Mouse (Mus musculus) forebrain, embryonic 15.5 days (tissue): ENCODE results near the gene Magea8. TPM values are rescaled to one million over a fixed set of nuclear protein-coding genes. Genes with fewer than 3 reads are reported as not detected.
"Not testable (repeated sequence)": the region's sequence is repeated elsewhere in the genome, so short reads cannot be mapped to it uniquely, and the experiment has no call there.

Experiments
- ATAC-seq: fragments of 200-750 bp; cut with Nextera tagmentation; replicated peaks from 2 replicates; pipeline ENCODE4 v1.8.0; 2017; ENCODE audit warnings: mild to moderate bottlenecking, moderate TSS enrichment, moderate library complexity
- H3K27ac ChIP-seq: fragments of 300-500 bp; sonication (generic); replicated peaks from 2 replicates; pipeline ENCODE4 v1.5.1; 2015; ENCODE audit warnings: mild to moderate bottlenecking, inconsistent platforms
- H3K27me3 ChIP-seq: fragments of 300-500 bp; sonication (generic); 2 replicates; pipeline ENCODE4 v1.6.1; 2015; ENCODE audit warnings: inconsistent platforms
- H3K36me3 ChIP-seq: fragments of 300-500 bp; sonication (generic); 2 replicates; pipeline ENCODE4 v1.6.1; 2015; ENCODE audit warnings: mild to moderate bottlenecking, inconsistent platforms
- H3K4me1 ChIP-seq: fragments of 300-500 bp; sonication (generic); 2 replicates; pipeline ENCODE4 v1.6.1; 2015; ENCODE audit warnings: inconsistent platforms
- H3K4me2 ChIP-seq: fragments of 300-500 bp; sonication (generic); replicated peaks from 2 replicates; pipeline ENCODE4 v1.6.1; 2015; ENCODE audit warnings: mild to moderate bottlenecking, inconsistent platforms
- H3K4me3 ChIP-seq: fragments of 300-500 bp; sonication (generic); 2 replicates; pipeline ENCODE4 v1.5.1; 2015; ENCODE audit warnings: mild to moderate bottlenecking, inconsistent platforms
- H3K9ac ChIP-seq: fragments of 300-500 bp; sonication (generic); replicated peaks from 2 replicates; pipeline ENCODE4 v1.6.1; 2015; ENCODE audit warnings: mild to moderate bottlenecking, inconsistent platforms
- H3K9me3 ChIP-seq: fragments of 300-500 bp; sonication (generic); 2 replicates; pipeline ENCODE4 v1.6.1; 2016; ENCODE audit warnings: inconsistent platforms
- whole genome bisulfite sequencing: fragments of 180-500 bp; shearing (Covaris S2); methylation state at CpG from one replicate; pipeline ENCODE4 v1.1.7; 2015; ENCODE audit warnings: mixed read lengths; 5-methylcytosine and 5-hydroxymethylcytosine counted together
- polyA plus RNA-seq: library from polyadenylated mRNA; unstranded; fragments of >200 nt; fragmentation: Nextera tagmentation; extraction: Ambion mirVana; gene quantifications from 2 replicates; pipeline ENCODE4 v1.2.1, GENCODE M21; 2015

Magea8 gene
- polyA plus RNA-seq, result not detected in 2 replicates

DNA sequence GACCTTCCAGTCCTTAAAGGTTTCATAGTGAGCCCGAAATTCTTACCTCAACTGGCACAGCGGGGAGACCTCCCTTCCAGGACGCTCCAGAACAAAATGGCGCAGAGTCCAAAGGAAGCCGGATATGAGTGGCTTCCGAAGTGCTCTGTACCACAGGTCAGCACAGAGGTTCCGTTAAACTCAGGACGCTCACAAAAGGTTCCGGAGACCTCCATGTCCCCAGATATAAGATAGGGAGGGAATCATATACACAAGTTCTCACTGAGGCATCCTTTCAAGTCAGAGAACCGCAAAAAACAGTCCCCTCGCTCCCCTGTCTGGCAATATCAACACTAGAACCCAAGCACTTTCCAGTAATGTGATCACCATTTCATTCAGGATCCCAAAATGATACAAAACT, at the start of gene Magea8:
Gene Magea8 (minus strand): TSS at position 101 of the 400 bp plus-strand sequence.
- not testable (repeated sequence) for H3K9ac ChIP-seq, H3K9me3 ChIP-seq, H3K27me3 ChIP-seq, ATAC-seq, H3K27ac ChIP-seq, H3K4me3 ChIP-seq, H3K4me1 ChIP-seq, H3K4me2 ChIP-seq, H3K36me3 ChIP-seq
- 90% methylated on average over 11 of the region's 11 CpGs for WGBS

DNA sequence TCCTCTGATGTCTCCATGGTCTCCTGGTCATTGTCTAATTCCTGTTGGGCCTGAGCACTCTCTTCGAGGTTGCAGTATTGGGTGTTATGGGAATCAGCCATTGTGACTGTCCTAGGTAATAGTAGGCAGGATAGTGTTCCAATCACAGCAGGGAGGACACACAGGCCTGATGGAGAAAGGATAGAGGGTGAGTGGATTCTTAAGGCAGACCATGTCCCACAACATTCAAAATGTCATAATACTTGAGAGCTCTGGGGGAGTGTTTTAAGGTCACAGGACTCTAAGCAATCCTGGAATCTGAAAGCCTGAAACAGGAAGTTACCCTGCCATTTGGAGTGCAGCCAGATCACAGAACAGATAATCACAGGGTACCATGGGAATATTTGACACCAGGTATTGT, 46.2 kb downstream of the Magea8 start, which contains the start of gene Magea3:
Gene Magea3 (minus strand): TSS at position 101 of the 400 bp plus-strand sequence.
- not testable (repeated sequence) for H3K4me1 ChIP-seq, H3K27me3 ChIP-seq, H3K4me3 ChIP-seq, H3K4me2 ChIP-seq, ATAC-seq, H3K36me3 ChIP-seq, H3K9ac ChIP-seq, H3K9me3 ChIP-seq, H3K27ac ChIP-seq
- whole genome bisulfite sequencing, result 38% methylated on average over 1 of the region's 1 CpGs

DNA sequence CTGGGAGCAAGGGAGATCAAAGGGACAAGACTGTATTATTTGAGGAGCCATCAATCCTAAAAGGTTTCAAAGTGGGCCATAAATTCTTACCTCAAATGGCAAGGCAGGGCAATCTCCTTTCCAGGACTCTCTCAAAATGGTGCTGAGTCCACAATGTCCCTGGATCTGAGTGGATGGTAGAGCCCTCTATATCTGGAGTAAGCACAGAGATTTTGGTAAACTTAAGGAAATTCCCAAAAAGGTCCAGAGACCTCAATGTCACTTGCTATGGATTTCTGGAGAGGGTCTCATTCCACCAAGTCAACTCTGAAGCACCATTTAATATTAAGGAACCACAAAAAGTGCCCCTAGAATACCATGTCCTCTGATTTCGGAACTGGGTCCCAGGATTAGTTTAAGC, 59.8 kb downstream of the Magea8 start, which contains the start of gene Magea6:
Gene Magea6 (minus strand): TSS at position 101 of the 400 bp plus-strand sequence.
- not testable (repeated sequence) for H3K9me3 ChIP-seq, H3K36me3 ChIP-seq, H3K9ac ChIP-seq, H3K27me3 ChIP-seq, H3K4me2 ChIP-seq, ATAC-seq, H3K27ac ChIP-seq, H3K4me3 ChIP-seq, H3K4me1 ChIP-seq
- WGBS, result 71% methylated on average over 1 of the region's 1 CpGs

Other genes starting within 250 kb of the Magea8 start
- gene Cldn34b1, start 105.6 kb downstream of the Magea8 start, polyA plus RNA-seq, result not detected in 2 replicates
- not detected in 2 replicates for gene Magea6, start 59.9 kb downstream of the Magea8 start, polyA plus RNA-seq
- gene Magea3, start 46.3 kb downstream of the Magea8 start, polyA plus RNA-seq, result not detected in 2 replicates
- gene Magea5, start 67.3 kb upstream of the Magea8 start, polyA plus RNA-seq, result not detected in 2 replicates
- not detected in 2 replicates for gene Magea1, start 93.9 kb upstream of the Magea8 start, polyA plus RNA-seq
- gene Magea2, start 97.8 kb upstream of the Magea8 start, polyA plus RNA-seq, result not detected in 2 replicates
- gene Cldn34b2, start 132.6 kb upstream of the Magea8 start, polyA plus RNA-seq, result not detected in 2 replicates
- 53.4 and 57.2 TPM in 2 replicates for gene Sat1, start 220.6 kb upstream of the Magea8 start, polyA plus RNA-seq